Mouse (Mus musculus) activated CD4-positive, CD25-positive, alpha-beta regulatory T cell, adult 4 months (primary cell): Measurements from ENCODE around the gene Cacng2. TPM values are rescaled to one million over a fixed set of nuclear protein-coding genes. Genes with fewer than 3 reads are reported as not detected.
"Not testable (repeated sequence)": the region's sequence is repeated elsewhere in the genome, so short reads cannot be mapped to it uniquely, and the experiment has no call there.

ENCODE experiments used
- ATAC-seq: one replicate; pipeline ENCODE4 v1.8.0; 2017
- polyA plus RNA-seq, 2 experiments: library from polyadenylated mRNA; unstranded; fragments of 100-300 nt; shearing (Covaris generic); gene quantifications; one replicate each; pipeline ENCODE4 v1.2.1; 2017

The Cacng2 gene
- polyA plus RNA-seq, 2 experiments from 2014 or later, result 0.09 TPM; not detected in 1

- no peak for ATAC-seq
These were observed 37.7 kb downstream of the Cacng2 start for GRCm38 (mm10) chr15:78082149-78082548.

DNA sequence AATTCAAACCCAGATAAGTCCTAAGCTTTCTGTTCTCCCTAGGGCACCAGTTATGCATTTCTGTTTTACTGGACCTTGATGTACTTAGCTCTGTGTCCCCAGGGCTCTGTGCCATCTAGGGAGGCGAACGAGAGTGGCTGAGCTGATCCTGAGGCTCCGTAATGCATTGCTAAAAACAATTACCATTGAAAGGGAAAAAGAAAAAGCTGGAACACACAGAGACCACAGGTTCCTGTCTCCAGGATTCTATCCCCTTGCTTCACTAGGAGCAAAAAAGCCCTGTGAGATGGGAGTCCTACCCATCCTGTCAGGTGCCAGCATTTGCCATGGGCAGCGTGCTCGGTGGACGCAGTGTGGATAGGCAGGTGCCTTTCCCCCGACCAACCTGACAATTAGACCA lies 38.4 kb downstream of the Cacng2 start:
- no peak for ATAC-seq

- no peak for ATAC-seq
These were observed 39.5 kb downstream of the Cacng2 start for GRCm38 (mm10) chr15:78080326-78080725.

GRCm38 (mm10) chr15:78078776-78079628 lies 40.8 kb downstream of the Cacng2 start:
- no peak for ATAC-seq

GRCm38 (mm10) chr15:78078206-78078605 lies 41.6 kb downstream of the Cacng2 start:
- ATAC-seq, result no peak

GRCm38 (mm10) chr15:78075921-78076320 lies 43.9 kb downstream of the Cacng2 start:
- no peak for ATAC-seq

- no peak for ATAC-seq
These were observed 46.7 kb downstream of the Cacng2 start for GRCm38 (mm10) chr15:78073109-78073508.

GRCm38 (mm10) chr15:78066475-78066874 lies 53.4 kb downstream of the Cacng2 start:
- ATAC-seq, result no peak

- no peak for ATAC-seq
These were observed 54.3 kb downstream of the Cacng2 start for GRCm38 (mm10) chr15:78065541-78065940.

GRCm38 (mm10) chr15:78064340-78064739 lies 55.5 kb downstream of the Cacng2 start:
- ATAC-seq, result no peak

DNA sequence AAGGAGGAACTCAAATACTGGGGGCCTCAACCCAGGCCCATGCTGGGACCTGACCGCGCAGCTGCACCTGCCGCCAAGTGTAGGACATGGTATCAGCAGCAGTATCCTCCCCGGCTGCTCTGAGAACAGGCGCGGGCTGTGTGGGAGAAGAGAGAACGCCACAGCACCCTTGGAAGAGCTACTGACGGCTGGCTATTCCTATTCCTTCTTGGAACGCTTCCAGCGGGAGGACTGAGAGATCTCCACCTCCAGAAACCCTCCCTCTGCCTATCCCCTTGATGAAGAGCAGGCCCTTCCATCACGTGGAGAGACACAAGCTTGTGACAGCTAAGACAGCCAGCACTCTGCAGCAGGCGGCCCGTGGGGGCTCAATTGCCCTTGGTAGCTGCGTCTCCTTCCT lies 57.4 kb downstream of the Cacng2 start:
- ATAC-seq, result no peak

DNA sequence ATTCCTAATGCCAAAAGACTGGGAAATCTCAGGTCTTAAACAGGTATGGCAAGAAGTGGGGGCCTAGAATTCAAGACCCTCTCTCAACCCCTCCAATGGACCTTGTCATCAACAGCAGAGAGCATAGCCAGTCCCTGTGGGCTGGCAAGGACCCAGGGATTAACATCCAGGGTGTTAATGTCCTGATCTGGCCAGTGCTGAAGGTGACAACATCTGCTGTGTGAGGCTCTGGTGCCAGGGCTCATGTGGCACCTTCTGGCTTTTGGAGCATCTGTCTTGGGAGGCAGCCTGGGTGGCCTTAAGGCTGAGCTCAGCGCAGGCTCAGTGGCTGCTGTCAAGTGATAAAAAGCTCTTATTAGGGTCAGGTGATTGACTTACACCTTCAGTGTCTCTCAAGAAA lies 62.9 kb downstream of the Cacng2 start:
- ATAC-seq, result no peak

GRCm38 (mm10) chr15:78050682-78051081 lies 69.1 kb downstream of the Cacng2 start:
- no peak for ATAC-seq

DNA sequence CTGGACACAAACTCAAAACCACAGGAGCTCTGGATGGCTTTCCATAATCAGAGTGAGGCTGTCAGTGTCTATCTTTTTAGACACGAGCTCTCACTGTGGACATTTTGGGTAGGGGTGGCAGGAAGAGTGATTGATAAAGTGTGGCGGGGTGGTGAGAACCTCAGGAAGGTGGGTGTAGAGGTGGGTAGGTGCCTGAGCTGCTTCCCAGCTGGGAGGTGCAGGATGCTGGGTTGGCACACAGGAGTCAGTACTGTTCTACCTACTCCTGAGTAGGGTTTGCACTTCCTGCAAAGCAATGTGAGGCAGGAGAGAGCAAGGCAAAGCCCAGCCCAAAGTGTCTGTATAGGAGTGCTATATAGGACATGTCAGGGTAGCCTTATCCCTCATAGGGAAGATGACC lies 69.9 kb downstream of the Cacng2 start:
- no peak for ATAC-seq

DNA sequence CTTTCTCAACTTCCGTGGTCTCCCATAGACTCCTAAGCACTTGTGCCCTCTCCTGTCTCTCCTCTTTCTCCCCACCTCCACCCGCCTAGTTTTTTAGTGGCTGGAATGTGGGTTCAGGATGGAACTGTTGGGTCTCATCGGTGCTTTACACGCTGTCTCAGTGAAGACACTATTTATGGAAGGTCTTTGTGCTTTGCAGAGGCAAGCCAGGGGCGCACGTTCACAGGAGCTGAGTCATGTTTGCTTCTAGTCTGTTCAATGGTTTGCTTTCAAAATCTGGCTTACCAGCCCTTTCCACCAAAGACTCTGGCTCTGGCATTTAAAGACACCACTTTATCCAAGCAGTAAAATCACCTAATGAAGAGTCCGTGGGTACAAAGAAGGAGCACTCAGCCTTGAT lies 74.0 kb downstream of the Cacng2 start:
- ATAC-seq, result no peak

DNA sequence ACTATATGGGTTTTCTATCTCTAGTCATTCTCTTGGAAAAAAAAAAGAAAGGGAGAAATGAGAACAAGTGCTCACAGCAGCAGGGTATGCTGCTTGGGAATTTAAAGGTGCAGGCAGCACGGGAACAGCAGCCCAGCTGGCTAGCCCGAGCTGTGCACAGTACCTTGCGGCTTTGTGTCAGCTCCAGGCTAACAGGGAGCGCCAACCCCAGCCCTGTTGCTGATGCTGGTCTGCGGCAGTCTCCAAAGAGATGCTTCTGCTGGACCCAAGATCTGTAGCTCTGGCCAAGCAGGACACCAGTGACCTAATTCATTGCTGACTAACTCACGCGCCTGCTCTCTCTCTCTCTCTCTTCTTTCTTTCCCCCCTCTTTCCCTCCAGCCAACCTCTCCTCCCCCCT lies 74.5 kb downstream of the Cacng2 start:
- no peak for ATAC-seq

GRCm38 (mm10) chr15:78044826-78045225 lies 75.0 kb downstream of the Cacng2 start:
- ATAC-seq, result no peak

GRCm38 (mm10) chr15:78042706-78043105 lies 77.1 kb downstream of the Cacng2 start:
- no peak for ATAC-seq

DNA sequence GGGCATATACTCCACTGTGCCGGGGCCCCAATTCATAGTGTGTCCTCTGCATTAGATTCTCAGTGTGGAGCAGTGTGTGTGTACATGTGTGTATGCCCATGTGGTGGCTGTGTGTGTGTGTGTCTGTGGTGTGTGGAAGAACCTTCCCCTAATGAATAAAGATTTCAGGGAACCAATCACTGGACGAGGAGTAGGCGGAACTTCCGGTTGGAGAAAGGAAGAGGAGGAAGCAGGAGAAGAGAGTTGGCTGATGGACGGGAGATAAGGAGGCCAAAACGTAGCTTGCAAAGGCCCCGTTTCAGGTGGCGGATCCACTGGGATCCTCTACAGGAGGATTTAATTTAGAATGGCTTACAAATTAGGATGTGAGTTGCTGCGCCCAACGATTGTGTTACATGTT lies 82.2 kb downstream of the Cacng2 start:
- ATAC-seq, result no peak

DNA sequence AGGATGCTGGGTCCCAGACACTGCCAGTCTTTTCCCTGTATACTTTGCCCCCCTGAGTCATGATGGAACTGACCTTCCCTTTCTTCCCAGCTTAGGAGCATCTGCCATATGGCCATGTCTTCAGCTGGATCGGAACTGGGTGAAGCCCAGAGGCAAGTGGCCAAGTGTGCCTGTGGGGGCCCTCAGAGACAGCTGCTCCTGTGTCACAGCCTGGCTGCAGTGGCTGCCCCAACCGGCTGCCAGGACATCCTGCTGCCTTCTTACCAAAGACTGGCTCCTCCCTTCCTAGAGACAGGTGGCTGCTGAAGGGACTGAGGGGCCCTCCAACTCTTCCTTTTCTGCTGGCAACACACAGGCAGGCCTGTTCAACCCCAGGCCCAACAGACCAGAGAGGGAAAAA lies 83.2 kb downstream of the Cacng2 start:
- ATAC-seq, result no peak

- ATAC-seq, result no peak
These were observed 89.9 kb downstream of the Cacng2 start for GRCm38 (mm10) chr15:78029938-78030337.

GRCm38 (mm10) chr15:78026521-78026920 lies 93.3 kb downstream of the Cacng2 start:
- ATAC-seq, result no peak

DNA sequence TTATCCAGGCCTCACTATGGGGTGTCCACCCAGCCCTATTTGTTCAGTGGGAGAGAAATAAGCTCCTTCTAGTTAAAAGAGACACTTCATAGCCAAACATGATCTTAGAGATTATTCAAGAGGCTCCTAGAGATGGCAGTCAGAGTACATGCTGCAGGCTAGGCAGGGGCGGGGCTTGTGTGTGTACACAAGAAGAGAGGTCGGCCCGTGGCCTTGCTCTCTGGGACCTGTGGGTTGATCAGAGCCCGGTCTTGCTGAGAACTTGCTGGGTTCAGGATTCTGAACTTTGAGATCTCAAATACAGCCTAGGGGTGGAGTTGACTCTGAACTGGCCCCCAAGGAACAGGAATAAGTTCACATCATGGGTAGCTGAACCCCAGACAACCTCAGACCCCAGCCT lies 95.6 kb downstream of the Cacng2 start:
- no peak for ATAC-seq

DNA sequence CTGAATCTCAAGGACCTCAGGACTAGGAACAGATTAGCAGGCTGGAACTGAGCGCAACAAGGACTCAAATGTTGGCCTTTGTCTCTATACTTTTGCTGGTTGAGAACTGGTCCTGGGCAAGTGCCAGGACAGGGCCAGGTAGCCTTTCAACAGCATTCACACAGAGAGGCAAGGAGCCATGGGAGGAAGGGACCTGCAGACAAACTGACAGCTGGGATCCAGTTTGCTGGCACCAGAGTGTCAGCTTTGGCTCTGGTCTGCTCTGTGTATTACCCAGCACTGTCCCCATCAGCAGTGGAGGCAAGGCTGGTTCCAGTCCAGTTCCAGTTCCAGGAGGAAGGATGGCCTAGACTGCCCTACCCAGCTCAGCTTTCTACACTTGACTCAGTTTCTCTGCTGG lies 105.8 kb downstream of the Cacng2 start:
- ATAC-seq, result no peak

GRCm38 (mm10) chr15:78008206-78008605 lies 111.6 kb downstream of the Cacng2 start:
- ATAC-seq, result not testable (repeated sequence)
